Mouse (Mus musculus) lung, embryonic 14.5 days (tissue): ENCODE data around the gene Got1. TPM values are rescaled to one million over a fixed set of nuclear protein-coding genes. Genes with fewer than 3 reads are reported as not detected.

Source experiments
- ATAC-seq: fragments of 200-750 bp; cut with Nextera tagmentation; 2 replicates; pipeline ENCODE4 v1.8.0; 2017; ENCODE audit warnings: mild to moderate bottlenecking, moderate TSS enrichment, moderate library complexity; ENCODE audit not compliant: insufficient read depth
- DNase-seq: peaks from one replicate; pipeline ENCODE4 v3.0.0-alpha.2; 2015
- H3K27ac ChIP-seq: fragments of 300-500 bp; sonication (generic); 2 replicates; pipeline ENCODE4 v1.5.1; 2014; ENCODE audit warnings: low read depth, mild to moderate bottlenecking, moderate library complexity
- H3K27me3 ChIP-seq: fragments of 300-500 bp; sonication (generic); 2 replicates; pipeline ENCODE4 v1.6.1; 2014; ENCODE audit warnings: low read length, control low read depth; ENCODE audit not compliant: insufficient read depth
- H3K36me3 ChIP-seq: fragments of 300-500 bp; sonication (generic); 2 replicates; pipeline ENCODE4 v1.6.1; 2014; ENCODE audit warnings: control low read depth; ENCODE audit not compliant: insufficient read depth
- H3K4me1 ChIP-seq: fragments of 300-500 bp; sonication (generic); 2 replicates; pipeline ENCODE4 v1.6.1; 2014; ENCODE audit warnings: antibody characterized with exemption, control low read depth; ENCODE audit not compliant: insufficient read depth
- H3K4me2 ChIP-seq: fragments of 300-500 bp; sonication (generic); 2 replicates; pipeline ENCODE4 v1.6.1; 2014; ENCODE audit warnings: mild to moderate bottlenecking
- H3K4me3 ChIP-seq: fragments of 300-500 bp; sonication (generic); 2 replicates; pipeline ENCODE4 v1.5.1; 2014; ENCODE audit warnings: low read depth, low read length
- H3K9ac ChIP-seq: fragments of 300-500 bp; sonication (generic); 2 replicates; pipeline ENCODE4 v1.6.1; 2014
- H3K9me3 ChIP-seq: fragments of 300-500 bp; sonication (generic); 2 replicates; pipeline ENCODE4 v1.6.1; 2016; ENCODE audit warnings: low read depth, low read length, control low read depth
- CTCF ChIP-seq: IDR thresholded peaks from 2 replicates; pipeline ENCODE4 v1.5.1; 2016; ENCODE audit warnings: antibody characterized with exemption, low read depth
- WGBS: fragments of 180-500 bp; shearing (Covaris S2); extraction: QIAGEN DNeasy Blood & Tissue Kit; methylation state at CpG from one replicate; pipeline ENCODE4 v1.1.7; 2014; 5-methylcytosine and 5-hydroxymethylcytosine counted together
- polyA plus RNA-seq: library from polyadenylated mRNA; unstranded; fragments of >200 nt; fragmentation: Nextera tagmentation; extraction: Ambion mirVana; gene quantifications from 2 replicates; pipeline ENCODE4 v1.2.1, GENCODE M21; 2014

The Got1 gene
- polyA plus RNA-seq, 1 experiment from 2014 or later, result 19.5 TPM

- ATAC-seq, result no peak
- Histone ChIP-seq H3K27ac (no peak overlapping the region), H3K9me3 (no peaks in the 10 kb centered on the region), H3K4me1 (no peaks in the 10 kb centered on the region), H3K36me3 (no peaks in the 10 kb centered on the region), H3K9ac (no peak overlapping the region), H3K4me3 (no peak overlapping the region), H3K4me2 (no peak overlapping the region), H3K27me3 (no peaks in the 10 kb centered on the region)
- no peak for TF ChIP-seq CTCF
- no peak for DNase-seq
- WGBS, result 42% methylated on average over 7 of the region's 7 CpGs
These were observed 55.1 kb downstream of the Got1 start for GRCm38 (mm10) chr19:43469333-43469732.

DNA sequence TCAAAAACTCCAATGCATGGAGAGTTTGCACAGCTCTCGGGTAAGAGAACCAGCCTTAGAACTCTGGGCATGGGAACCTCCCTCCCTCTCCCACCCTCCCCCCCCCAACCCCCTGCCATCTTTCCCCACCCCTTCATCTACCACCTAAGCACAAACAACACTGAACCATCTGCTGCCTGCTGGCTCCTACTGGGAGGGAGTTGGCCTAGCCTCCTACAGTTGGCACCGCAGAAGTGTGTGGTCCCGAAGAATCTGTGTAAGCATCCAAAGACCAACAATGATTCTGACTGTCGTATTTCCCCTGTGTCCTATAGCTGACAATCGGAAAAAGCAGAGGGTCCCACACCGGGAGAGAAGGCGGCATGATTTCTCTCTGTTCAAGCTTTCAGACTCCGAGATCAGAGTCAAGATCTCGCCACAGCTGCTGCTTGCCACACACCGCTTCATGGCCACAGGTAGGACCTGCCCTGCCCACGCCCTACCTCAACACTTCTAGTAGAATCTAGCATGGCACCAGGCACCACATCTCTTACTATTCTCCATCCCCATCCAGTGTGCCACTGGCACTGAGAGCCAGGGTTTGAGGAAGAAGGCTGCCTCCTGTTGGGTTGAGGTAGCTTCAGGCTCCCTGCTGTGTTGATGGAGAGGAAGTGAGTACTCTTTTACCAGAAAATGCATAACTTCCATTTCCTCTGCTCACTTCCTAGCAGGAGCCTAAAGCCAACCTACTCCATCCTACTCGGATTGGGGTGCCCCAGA is 56.3 kb downstream of the Got1 start:
- WGBS, result 61% methylated on average over 12 of the region's 12 CpGs
- Histone ChIP-seq H3K4me2 (no peak overlapping the region), H3K9ac (no peak overlapping the region), H3K4me1 (no peaks in the 10 kb centered on the region), H3K27me3 (no peaks in the 10 kb centered on the region), H3K36me3 (no peaks in the 10 kb centered on the region), H3K27ac (no peak overlapping the region), H3K4me3 (no peak overlapping the region), H3K9me3 (no peaks in the 10 kb centered on the region)
- ATAC-seq (no peak), DNase-seq (no peak)
- TF ChIP-seq CTCF, result no peak

- TF ChIP-seq CTCF, result no peak
- ATAC-seq (no peak), DNase-seq (no peak)
- H3K9me3 ChIP-seq, result no peaks in the 10 kb centered on the region
- no peak overlapping the region for H3K27ac ChIP-seq
- 89% methylated on average over 14 of the region's 14 CpGs for WGBS
- no peaks in the 10 kb centered on the region for H3K27me3 ChIP-seq
- H3K36me3 ChIP-seq, result no peaks in the 10 kb centered on the region
- H3K9ac ChIP-seq, result no peak overlapping the region
- H3K4me1 ChIP-seq, result no peaks in the 10 kb centered on the region
- H3K4me2 ChIP-seq, result no peak overlapping the region
- no peak overlapping the region for H3K4me3 ChIP-seq
These were observed 58.7 kb downstream of the Got1 start for GRCm38 (mm10) chr19:43465601-43466255.

DNA sequence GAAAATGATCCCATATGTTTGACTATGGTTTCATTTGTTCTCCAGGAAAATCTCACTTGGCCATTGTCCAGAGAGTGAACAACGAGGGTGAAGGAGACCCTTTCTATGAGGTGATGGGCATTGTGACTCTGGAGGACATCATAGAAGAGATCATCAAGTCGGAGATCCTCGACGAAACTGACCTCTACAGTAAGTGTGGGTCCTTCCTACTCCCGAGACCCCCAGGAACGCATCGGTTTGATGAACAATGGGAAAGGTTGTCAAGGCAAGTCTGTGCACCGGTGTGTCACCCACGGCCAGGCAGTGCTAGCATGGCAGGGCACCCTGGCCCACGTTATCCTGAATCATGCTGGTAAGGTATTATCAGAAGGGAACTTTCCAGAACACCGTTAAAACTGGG is 59.3 kb downstream of the Got1 start:
- ATAC-seq, result no peak
- no peak overlapping the region for H3K4me3 ChIP-seq
- H3K27me3 ChIP-seq, result no peaks in the 10 kb centered on the region
- TF ChIP-seq CTCF, result no peak
- DNase-seq, result no peak
- H3K9me3 ChIP-seq, result no peaks in the 10 kb centered on the region
- no peaks in the 10 kb centered on the region for H3K4me1 ChIP-seq
- no peak overlapping the region for H3K27ac ChIP-seq
- no peak overlapping the region for H3K4me2 ChIP-seq
- no peaks in the 10 kb centered on the region for H3K36me3 ChIP-seq
- 92% methylated on average over 11 of the region's 11 CpGs for WGBS
- no peak overlapping the region for H3K9ac ChIP-seq

- ATAC-seq, result no peak
- TF ChIP-seq CTCF, result no peak
- no peaks in the 10 kb centered on the region for H3K9me3 ChIP-seq
- H3K4me1 ChIP-seq, result no peaks in the 10 kb centered on the region
- H3K27ac ChIP-seq, result no peak overlapping the region
- no peak overlapping the region for H3K4me3 ChIP-seq
- 69% methylated on average over 3 of the region's 3 CpGs for WGBS
- no peak overlapping the region for H3K4me2 ChIP-seq
- H3K9ac ChIP-seq, result no peak overlapping the region
- no peaks in the 10 kb centered on the region for H3K36me3 ChIP-seq
- DNase-seq, result no peak
- H3K27me3 ChIP-seq, result no peaks in the 10 kb centered on the region
These were observed 60.1 kb downstream of the Got1 start for GRCm38 (mm10) chr19:43464294-43464687.

DNA sequence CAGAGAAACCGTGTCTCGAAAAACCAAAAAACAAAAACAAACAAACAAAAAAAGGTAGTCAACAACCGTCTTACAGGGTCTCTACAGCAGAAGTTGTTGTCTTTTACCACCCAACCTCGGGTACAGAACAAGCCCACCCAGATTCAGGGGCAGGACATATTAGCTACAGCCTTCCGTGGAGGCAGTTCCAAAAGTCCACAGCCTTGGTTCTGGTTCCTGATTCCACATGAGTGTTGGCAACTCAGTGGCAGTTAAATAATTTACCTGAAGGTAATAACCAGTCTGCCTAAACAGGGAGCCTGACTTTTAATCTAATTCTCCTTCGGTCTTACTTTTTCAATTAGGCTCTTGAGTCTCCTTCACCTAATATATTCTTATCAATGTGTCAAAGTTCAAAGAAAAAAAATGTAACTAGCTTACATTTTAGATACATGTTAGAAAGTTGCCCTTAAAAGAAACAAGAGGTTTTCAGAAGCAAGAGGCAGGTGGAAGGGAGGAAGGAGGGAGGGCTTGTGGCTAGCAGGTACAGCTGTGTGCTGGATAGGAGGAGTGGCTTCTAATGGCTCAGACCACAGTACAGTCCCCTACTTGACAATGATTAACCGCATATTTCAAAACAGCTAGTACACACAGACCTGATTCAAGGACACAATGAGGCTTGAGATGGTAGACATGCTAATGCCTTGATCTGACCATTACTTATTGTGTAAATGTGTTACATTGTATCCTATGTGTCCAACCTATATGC is 60.7 kb downstream of the Got1 start:
- DNase-seq (no peak), ATAC-seq (no peak)
- Histone ChIP-seq H3K9ac (no peak overlapping the region), H3K9me3 (no peaks in the 10 kb centered on the region), H3K4me1 (no peaks in the 10 kb centered on the region), H3K4me2 (no peak overlapping the region), H3K27me3 (no peaks in the 10 kb centered on the region), H3K36me3 (no peaks in the 10 kb centered on the region), H3K4me3 (no peak overlapping the region), H3K27ac (no peak overlapping the region)
- TF ChIP-seq CTCF, result no peak
- WGBS, result 77% methylated on average over 7 of the region's 7 CpGs

GRCm38 (mm10) chr19:43462141-43462540 is 62.3 kb downstream of the Got1 start:
- Histone ChIP-seq H3K4me1 (no peaks in the 10 kb centered on the region), H3K4me2 (no peak overlapping the region), H3K27me3 (no peaks in the 10 kb centered on the region), H3K9ac (no peak overlapping the region), H3K4me3 (no peak overlapping the region), H3K36me3 (no peaks in the 10 kb centered on the region), H3K27ac (no peak overlapping the region), H3K9me3 (no peaks in the 10 kb centered on the region)
- WGBS, result 88% methylated on average over 3 of the region's 3 CpGs
- no peak for DNase-seq
- TF ChIP-seq CTCF, result no peak
- ATAC-seq, result no peak
